Mouse (Mus musculus) kidney, embryonic 15.5 days (tissue): Measurements from ENCODE around the gene Ccdc90b. TPM values are rescaled to one million over a fixed set of nuclear protein-coding genes. Genes with fewer than 3 reads are reported as not detected.

ENCODE experiments used
- ATAC-seq: fragments of 200-750 bp; cut with Nextera tagmentation; replicated peaks from 2 replicates; pipeline ENCODE4 v1.8.0; 2017; ENCODE audit warnings: moderate TSS enrichment; ENCODE audit not compliant: low FRiP score
- H3K27ac ChIP-seq: fragments of 300-500 bp; sonication (generic); 2 replicates; pipeline ENCODE4 v1.5.1; 2015; ENCODE audit warnings: mild to moderate bottlenecking, inconsistent platforms
- H3K27me3 ChIP-seq: fragments of 300-500 bp; sonication (generic); 2 replicates; pipeline ENCODE4 v1.6.1; 2015; ENCODE audit warnings: inconsistent platforms
- H3K36me3 ChIP-seq: fragments of 300-500 bp; sonication (generic); 2 replicates; pipeline ENCODE4 v1.6.1; 2015; ENCODE audit warnings: inconsistent platforms
- H3K4me1 ChIP-seq: fragments of 300-500 bp; sonication (generic); 2 replicates; pipeline ENCODE4 v1.6.1; 2015; ENCODE audit warnings: inconsistent platforms
- H3K4me2 ChIP-seq: fragments of 300-500 bp; sonication (generic); 2 replicates; pipeline ENCODE4 v1.6.1; 2015; ENCODE audit warnings: moderate library complexity, mild to moderate bottlenecking, inconsistent platforms
- H3K4me3 ChIP-seq: fragments of 300-500 bp; sonication (generic); replicated peaks from 2 replicates; pipeline ENCODE4 v1.5.1; 2015; ENCODE audit warnings: mild to moderate bottlenecking, inconsistent platforms
- H3K9ac ChIP-seq: fragments of 300-500 bp; sonication (generic); 2 replicates; pipeline ENCODE4 v1.6.1; 2015; ENCODE audit warnings: mild to moderate bottlenecking, inconsistent platforms
- H3K9me3 ChIP-seq: fragments of 300-500 bp; sonication (generic); replicated peaks from 2 replicates; pipeline ENCODE4 v1.6.1; 2016; ENCODE audit warnings: inconsistent platforms
- WGBS: fragments of 180-500 bp; shearing (Covaris S2); methylation state at CpG from one replicate; pipeline ENCODE4 v1.1.7; 2015; ENCODE audit warnings: mixed read lengths; 5-methylcytosine and 5-hydroxymethylcytosine counted together
- polyA plus RNA-seq: library from polyadenylated mRNA; unstranded; fragments of >200 nt; fragmentation: Nextera tagmentation; extraction: Ambion mirVana; gene quantifications from 2 replicates; pipeline ENCODE4 v1.2.1, GENCODE M21; 2015

The Ccdc90b gene
- polyA plus RNA-seq = 48.5 and 57.3 TPM in 2 replicates

DNA sequence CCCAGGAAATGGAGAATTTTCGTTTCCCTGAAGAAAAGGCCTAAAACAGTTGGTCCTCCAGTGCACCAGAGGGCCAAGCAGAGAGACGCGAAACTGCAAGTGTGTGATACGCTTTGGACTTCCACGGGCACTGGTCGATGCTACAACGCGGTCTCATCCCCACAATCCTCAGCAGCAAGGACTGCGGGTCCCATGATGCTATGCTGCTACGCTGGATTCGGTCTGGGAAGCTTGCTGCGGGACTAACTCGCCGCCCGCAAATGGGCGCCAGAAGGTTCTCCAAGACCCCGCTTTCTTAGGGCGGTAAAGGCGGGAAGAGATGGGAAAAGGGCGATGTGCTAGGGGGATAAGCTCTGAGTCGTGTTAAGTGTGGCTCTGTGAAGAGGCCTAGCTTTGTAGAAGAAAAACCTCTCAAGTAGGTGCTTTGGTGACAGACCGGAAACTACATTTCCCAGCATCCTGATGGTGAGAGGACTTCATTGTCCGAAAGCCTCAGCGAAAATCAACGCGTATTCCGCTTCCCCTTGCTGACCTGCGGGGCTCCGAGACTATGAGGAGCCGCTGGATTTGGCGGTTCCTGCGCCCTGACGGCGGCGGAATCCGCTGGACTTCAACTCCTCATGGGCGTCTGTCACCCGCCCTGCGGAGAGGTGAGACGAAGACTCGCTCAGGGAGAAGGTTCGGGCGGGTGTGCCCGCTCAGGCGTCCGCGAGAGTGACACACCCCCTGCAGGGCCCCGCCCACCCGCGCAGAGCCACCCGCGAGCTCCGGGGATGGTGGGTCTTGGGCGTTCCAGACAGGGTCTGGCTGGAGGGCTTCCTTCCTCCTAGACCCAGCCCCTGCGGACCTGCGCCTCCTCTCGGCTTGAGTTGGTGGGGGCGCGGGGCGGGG is at the start of gene Ccdc90b:
Ccdc90b (plus strand) TSS at position 164 of the 891 bp plus-strand sequence.
- H3K36me3 ChIP-seq = peaks cover 6% of the 10 kb centered on the region

DNA sequence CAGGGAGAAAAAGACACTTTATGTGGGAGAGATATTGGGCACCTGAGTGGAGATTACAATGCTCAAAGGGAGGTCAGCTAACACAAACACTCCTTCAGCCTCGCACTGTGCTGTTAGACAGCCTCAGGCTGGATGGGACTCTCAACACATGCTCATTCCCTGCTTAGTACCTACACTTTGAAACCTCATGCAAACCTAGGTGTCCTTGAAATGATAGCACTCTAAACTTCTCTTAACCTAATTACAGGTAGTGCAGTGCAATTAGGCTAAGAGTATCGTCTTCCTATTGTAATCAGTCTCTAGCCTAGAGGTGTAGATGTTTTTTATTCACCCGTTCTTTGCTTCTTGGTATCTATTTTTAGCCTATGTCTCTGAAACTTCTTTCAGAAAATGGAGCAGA is 40.6 kb upstream of the Ccdc90b start:
- Histone ChIP-seq H3K9ac (no peak overlapping the region), H3K4me2 (no peak overlapping the region)
- 62% methylated on average over 3 of the region's 3 CpGs for WGBS

More for the DNA sequence above, at the start of gene Ccdc90b:
- H3K9ac ChIP-seq = peak within 1 kb of the TSS; percentile 70
- peak; percentile 99 for ATAC-seq
- peak within 1 kb of the TSS; percentile 99 for H3K27ac ChIP-seq
- peaks cover 6% of the 10 kb centered on the region; the same call in 1 of the 2 replicates for H3K4me1 ChIP-seq
- WGBS = under 1% methylated on average over 60 of the region's 60 CpGs
- H3K4me2 ChIP-seq = peak within 1 kb of the TSS; percentile 61
- no peaks in the 10 kb centered on the region for H3K27me3 ChIP-seq
- peak within 1 kb of the TSS; percentile 89 for H3K4me3 ChIP-seq
- no peaks in the 10 kb centered on the region for H3K9me3 ChIP-seq

DNA sequence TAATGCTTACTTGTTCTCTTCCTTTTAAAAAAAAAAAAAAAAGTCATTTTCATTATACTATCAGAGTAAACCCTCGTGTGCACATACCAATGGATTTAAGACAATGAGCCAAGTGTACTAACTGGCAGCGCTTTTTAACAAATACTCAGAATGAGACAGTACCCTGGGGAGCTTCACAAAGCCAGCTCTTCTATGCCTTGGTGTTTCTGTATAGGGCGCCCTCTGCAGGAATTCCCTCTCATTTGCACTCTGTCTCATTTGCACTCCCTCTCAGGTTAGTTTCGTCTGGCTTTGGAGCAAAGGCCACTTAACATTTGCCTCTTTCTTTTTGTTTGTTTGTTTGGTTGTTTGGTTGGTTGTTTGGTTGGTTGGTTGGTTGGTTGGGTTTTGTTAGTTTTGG is 40.1 kb upstream of the Ccdc90b start:
- Histone ChIP-seq H3K9ac (no peak overlapping the region), H3K27me3 (no peaks in the 10 kb centered on the region), H3K9me3 (no peaks in the 10 kb centered on the region), H3K4me1 (no peaks in the 10 kb centered on the region), H3K4me2 (no peak overlapping the region), H3K36me3 (no peaks in the 10 kb centered on the region), H3K27ac (no peak overlapping the region), H3K4me3 (no peak overlapping the region)
- 50% methylated on average over 4 of the region's 4 CpGs for WGBS
- ATAC-seq = no peak

More for the DNA sequence above, 40.6 kb upstream of the Ccdc90b start:
- H3K4me3 ChIP-seq = no peak overlapping the region
- H3K4me1 ChIP-seq = no peaks in the 10 kb centered on the region
- no peak for ATAC-seq
- H3K27ac ChIP-seq = no peak overlapping the region
- no peaks in the 10 kb centered on the region for H3K27me3 ChIP-seq
- no peaks in the 10 kb centered on the region for H3K9me3 ChIP-seq
- no peaks in the 10 kb centered on the region for H3K36me3 ChIP-seq

DNA sequence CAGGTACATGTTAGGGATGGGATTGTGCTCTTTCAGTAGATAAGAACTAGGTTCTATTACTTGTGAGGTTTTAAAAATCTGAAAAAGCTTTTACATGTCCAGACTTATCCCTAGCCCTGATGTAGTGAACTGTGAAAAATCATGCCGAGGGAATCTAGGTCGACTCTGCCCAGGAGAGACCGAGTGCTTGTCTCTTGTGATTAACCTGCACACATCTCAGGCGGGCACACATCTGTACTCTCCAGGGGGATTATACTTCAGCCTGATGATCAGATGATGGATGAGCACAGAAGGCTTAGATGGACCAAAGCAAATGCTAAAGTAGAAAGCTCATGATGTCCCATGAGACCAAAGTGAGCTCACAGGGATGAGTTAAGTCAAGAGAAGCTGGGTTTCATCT is 31.7 kb upstream of the Ccdc90b start:
- Histone ChIP-seq H3K4me1 (no peaks in the 10 kb centered on the region), H3K27ac (no peak overlapping the region), H3K9ac (no peak overlapping the region), H3K36me3 (no peaks in the 10 kb centered on the region), H3K9me3 (no peaks in the 10 kb centered on the region), H3K4me2 (no peak overlapping the region), H3K27me3 (no peaks in the 10 kb centered on the region), H3K4me3 (no peak overlapping the region)
- ATAC-seq = no peak
- 88% methylated on average over 4 of the region's 4 CpGs for WGBS

DNA sequence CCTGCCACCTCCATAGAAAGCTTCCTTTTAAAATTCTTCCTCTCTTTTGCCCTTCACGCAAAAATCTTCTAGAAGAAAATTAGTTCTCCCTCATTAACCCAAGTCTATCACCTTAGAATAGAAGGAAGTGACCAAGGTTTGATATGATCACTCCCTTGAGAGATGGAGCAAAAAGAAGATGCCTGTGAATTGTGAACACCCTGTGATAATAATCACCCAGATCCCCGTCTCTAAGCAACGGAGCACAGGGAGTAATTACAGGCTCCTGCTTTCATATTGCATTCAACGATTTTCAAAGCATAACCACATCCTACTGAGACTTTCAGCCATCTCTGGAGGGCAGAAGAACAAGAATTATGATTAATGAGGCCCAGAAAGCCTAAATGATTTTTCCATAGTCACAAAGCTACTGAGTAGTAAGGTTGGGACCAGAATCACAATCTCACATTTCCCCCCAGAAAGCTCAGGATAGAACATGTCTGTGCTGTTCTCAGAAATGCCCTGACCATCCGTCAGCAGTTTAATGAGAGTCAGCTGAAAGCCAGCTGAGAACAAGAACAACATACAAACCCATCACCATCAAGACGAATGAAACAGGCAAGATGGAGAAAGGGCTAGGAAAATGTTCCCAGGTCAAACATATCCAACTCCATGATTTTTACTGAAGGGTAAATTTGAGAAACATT is 28.5 kb upstream of the Ccdc90b start:
- Histone ChIP-seq H3K4me2 (no peak overlapping the region), H3K4me3 (no peak overlapping the region), H3K9ac (no peak overlapping the region), H3K27me3 (no peaks in the 10 kb centered on the region), H3K27ac (no peak overlapping the region), H3K9me3 (no peaks in the 10 kb centered on the region), H3K36me3 (no peaks in the 10 kb centered on the region), H3K4me1 (no peaks in the 10 kb centered on the region)
- WGBS = 65% methylated on average over 6 of the region's 6 CpGs
- ATAC-seq = no peak

DNA sequence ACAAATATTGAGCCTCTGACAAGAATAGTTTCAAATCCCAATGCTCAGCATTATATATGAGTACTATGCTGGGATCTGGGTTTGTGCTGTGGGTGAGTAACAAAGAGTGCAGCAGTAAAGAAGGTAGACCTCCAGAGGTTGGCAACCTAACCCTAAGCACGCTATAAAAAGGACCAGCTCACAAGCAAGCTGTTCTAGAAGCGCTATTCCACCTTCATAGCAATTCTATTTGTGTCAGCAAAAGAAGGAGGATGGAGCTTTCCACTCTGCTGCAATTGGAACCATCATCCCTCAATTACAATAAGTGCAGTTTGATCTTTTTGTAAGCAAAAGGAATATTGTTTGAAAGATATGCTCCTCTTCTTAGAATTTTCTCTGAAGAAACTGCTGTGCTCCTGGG is 14.2 kb upstream of the Ccdc90b start:
- Histone ChIP-seq H3K4me1 (no peaks in the 10 kb centered on the region), H3K4me2 (no peak overlapping the region), H3K27me3 (no peaks in the 10 kb centered on the region), H3K36me3 (no peaks in the 10 kb centered on the region), H3K9me3 (no peaks in the 10 kb centered on the region), H3K27ac (no peak overlapping the region), H3K9ac (no peak overlapping the region), H3K4me3 (no peak overlapping the region)
- 81% methylated on average over 2 of the region's 2 CpGs for WGBS
- no peak for ATAC-seq

DNA sequence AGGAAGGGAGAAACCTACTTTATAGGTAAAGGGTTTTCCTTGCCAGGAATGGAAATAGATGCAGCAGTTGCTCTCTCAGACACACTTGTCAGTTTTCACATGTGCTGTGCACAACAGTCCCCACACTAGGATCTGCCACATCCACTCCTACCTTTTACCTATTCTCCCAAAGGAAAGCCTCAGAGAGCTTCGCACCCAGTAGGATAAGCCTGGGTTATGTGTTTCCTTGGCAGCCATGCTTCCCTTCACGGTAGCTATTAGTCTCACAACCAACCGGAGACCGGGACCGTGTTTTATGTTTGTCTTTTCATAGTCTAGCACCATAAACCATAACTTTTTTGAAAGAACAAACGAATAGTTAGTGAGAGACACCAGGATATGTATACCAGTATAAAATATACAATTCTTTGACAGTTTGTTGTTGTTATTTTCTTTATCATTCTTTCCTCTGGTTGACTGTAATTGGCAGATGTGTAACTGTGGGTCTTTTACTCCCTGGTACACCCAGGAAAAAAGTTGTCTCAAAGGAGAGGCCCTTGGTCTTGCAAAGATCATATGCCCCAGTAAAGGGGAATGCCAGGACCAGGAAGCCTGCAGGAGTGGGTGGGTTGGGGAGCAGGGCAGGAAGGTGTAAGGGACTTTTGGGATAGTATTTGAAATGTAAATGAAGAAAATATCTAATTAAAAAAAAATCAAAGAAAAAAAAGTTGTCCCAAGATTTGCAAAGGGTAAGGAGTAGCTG is 10.5 kb upstream of the Ccdc90b start:
- no peak overlapping the region for H3K9ac ChIP-seq

DNA sequence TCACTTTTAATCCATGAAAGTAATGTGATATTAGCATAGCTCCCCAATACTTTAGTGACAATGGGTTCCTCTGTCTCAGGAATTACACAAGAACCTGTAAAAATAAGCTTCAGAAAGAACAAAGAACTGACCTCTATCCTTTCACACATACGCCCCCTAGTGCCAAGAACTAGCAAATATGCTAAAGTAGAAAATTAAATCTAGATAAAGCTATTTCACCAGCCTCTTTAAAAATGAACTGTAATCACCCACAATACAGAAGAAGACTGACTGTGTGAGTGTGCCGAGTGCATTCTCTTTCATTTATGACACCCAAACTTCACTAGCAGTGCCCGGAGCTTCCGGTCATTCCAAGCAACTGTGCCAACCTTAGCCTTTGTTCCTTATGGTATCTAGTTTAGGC is 10.0 kb upstream of the Ccdc90b start:
- H3K9me3 ChIP-seq = no peaks in the 10 kb centered on the region
- H3K4me3 ChIP-seq = no peak overlapping the region
- H3K27me3 ChIP-seq = no peaks in the 10 kb centered on the region
- H3K4me1 ChIP-seq = no peaks in the 10 kb centered on the region
- ATAC-seq = no peak
- H3K9ac ChIP-seq = no peak overlapping the region
- no peaks in the 10 kb centered on the region for H3K36me3 ChIP-seq
- WGBS = 50% methylated on average over 4 of the region's 4 CpGs
- H3K4me2 ChIP-seq = no peak overlapping the region
- H3K27ac ChIP-seq = no peak overlapping the region

More for the DNA sequence above, 10.5 kb upstream of the Ccdc90b start:
- no peaks in the 10 kb centered on the region for H3K36me3 ChIP-seq
- H3K4me1 ChIP-seq = no peaks in the 10 kb centered on the region
- ATAC-seq = no peak
- H3K27me3 ChIP-seq = no peaks in the 10 kb centered on the region
- H3K4me2 ChIP-seq = no peak overlapping the region
- no peak overlapping the region for H3K27ac ChIP-seq
- no peak overlapping the region for H3K4me3 ChIP-seq
- 88% methylated on average over 6 of the region's 6 CpGs for WGBS
- no peaks in the 10 kb centered on the region for H3K9me3 ChIP-seq

DNA sequence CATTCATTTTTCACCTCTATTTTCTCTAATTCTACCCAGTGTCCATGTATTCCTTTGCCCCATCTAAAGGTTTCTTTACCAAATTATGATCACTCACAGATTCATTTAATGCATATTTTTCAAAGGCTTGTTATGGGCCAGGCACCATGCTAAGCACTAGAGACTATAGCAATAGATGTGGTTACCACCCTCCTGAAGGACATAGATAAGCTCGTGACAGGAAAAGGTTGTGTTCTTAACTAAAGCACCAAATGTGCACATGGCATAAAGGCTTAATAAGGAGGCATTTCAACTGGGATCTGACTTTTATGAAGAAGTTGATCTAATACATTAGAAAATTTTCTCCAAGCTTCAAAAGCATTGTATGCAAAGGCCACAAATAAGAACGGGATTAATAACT is 2.2 kb upstream of the Ccdc90b start:
- WGBS = 94% methylated on average over 2 of the region's 2 CpGs
- Histone ChIP-seq H3K4me2 (no peak overlapping the region), H3K4me1 (peaks cover 6% of the 10 kb centered on the region; the same call in 1 of the 2 replicates), H3K4me3 (no peak overlapping the region), H3K36me3 (no peaks in the 10 kb centered on the region), H3K27ac (no peak overlapping the region), H3K27me3 (no peaks in the 10 kb centered on the region), H3K9me3 (no peaks in the 10 kb centered on the region), H3K9ac (no peak overlapping the region)
- no peak for ATAC-seq

DNA sequence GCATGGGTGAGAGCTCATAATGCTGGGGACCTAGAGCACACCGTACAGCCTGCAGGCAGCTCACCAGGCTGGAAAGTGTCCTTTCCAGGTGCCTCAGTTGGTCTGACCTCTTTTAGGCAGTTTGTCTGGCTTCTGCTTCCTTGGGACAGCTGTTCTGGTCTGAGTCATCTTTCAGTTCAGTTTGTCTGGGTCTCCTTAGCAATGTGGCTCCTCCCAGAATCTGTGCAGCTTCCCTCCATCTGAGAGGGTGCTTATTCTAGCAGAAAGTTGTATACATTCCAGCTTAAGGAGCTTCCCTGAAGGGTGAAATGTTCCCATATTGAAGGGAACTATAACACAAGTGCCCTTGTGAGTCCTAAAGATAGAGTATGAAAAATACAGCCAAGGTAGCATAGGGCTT is 5.8 kb downstream of the Ccdc90b start:
- Histone ChIP-seq H3K4me1 (peaks cover 5% of the 10 kb centered on the region; the same call in 1 of the 2 replicates), H3K27me3 (no peaks in the 10 kb centered on the region), H3K36me3 (peaks cover 18% of the 10 kb centered on the region), H3K9ac (no peak overlapping the region), H3K9me3 (no peaks in the 10 kb centered on the region), H3K4me3 (no peak overlapping the region), H3K4me2 (no peak overlapping the region), H3K27ac (no peak overlapping the region)
- ATAC-seq = no peak
- WGBS = 100% methylated on average over 1 of the region's 1 CpGs

DNA sequence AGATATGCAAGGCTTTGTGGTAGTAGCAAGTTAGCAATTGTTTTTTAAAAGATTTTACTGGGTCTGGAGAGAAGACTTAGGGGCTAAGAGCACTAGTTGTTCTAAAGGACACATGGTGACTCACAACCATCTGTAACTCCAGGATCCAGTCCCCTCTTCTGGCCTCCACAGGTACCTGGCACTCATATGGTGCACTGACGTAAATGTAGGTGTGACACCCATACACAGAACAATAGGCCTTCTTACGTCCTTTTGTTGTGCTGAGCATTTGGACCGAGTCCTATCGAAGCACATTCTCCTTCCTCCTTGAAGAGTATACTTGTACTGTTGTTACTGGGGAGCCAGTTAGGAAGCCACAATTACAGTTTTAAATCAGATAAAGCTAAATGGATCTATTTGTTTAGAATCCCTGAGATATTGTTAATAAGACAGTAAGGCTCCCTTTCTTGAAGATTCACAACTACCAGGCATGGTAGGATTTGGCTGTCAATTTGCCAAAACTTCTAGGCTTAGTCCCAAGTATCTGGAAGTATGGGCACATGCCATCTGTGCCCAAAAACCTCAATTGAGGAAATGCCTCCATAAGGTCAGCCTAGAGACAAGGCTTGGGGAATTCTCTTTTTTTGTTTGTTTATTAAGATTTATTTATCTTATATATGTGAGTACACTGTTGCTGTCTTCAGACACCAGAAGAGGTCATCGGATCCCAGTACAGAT is 19.7 kb downstream of the Ccdc90b start:
- 86% methylated on average over 5 of the region's 5 CpGs for WGBS
- no peak for ATAC-seq
- Histone ChIP-seq H3K27me3 (no peaks in the 10 kb centered on the region), H3K4me1 (no peaks in the 10 kb centered on the region), H3K9me3 (no peaks in the 10 kb centered on the region), H3K9ac (no peak overlapping the region), H3K36me3 (peaks cover 34% of the 10 kb centered on the region), H3K4me2 (no peak overlapping the region), H3K4me3 (no peak overlapping the region), H3K27ac (no peak overlapping the region)
